Mouse (Mus musculus): Measurements from ENCODE around the gene Ddx5.
"Not testable (repeated sequence)": the region's sequence is repeated elsewhere in the genome, so short reads cannot be mapped to it uniquely, and the experiment has no call there.

Ddx5 gene

DNA sequence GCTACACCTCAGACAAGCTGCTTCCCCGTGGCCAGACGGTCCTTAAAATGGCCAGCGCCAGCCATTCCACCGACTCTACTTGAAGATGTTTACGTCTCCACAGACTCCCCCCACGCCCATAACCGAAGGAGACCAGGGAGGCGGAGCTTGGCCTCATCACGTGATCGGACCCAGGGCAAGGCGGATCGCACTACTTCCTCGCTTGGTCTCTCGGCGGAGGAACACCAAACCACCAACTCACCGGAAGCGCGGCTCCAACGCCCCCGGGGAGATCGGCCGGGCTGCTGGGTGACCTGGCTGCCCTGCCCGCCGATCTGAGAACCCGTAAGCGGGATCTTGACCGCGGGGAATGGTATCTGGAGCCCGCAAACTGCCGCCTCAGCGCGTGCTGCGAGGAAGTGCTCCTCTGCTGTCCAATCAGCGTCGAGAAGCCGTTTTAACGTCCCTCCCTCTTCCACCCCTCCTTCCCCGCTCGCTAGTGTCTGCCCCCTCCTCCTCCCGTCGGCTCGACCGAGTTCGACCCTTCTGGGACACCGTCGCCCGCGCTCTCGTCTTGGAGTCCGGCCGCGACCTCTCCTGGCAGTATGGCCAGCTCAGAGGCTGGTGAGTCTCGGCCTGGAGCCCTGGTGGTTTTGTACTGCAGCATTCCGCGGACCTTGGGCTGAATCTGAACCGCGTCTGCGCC, at the start of gene Ddx5, which contains the start of gene Cep95:
Gene Ddx5 (minus strand): TSS at position 411 of the 685 bp plus-strand sequence.
Gene Cep95 (plus strand): TSS at position 478 of the 685 bp plus-strand sequence.
- peak; percentile 99 for DNase-seq

GRCm38 (mm10) chr11:106828079-106828478, 39.1 kb upstream of the Ddx5 start:
- DNase-seq, result no peak

DNA sequence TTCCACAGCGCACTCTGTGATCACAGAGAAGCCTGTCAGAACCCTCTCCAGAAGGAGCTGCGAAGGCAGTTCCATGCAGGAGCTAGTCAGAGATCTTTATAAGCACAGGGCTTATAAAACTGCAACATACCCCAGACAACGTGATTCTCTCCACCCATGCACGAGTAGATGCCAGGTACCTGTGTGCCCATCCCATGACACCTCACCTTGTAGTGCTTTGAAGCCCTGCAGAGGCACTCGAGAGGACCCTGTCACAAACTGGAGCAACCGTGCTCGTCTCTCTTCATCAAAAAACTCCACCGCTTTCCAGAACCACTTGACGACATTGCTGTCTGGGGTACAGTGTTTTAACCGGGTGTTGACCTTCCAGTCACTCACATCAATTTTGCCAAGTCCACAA, 35.4 kb upstream of the Ddx5 start:
- DNase-seq, result no peak

GRCm38 (mm10) chr11:106823741-106824140, 34.8 kb upstream of the Ddx5 start:
- no peak for DNase-seq

DNA sequence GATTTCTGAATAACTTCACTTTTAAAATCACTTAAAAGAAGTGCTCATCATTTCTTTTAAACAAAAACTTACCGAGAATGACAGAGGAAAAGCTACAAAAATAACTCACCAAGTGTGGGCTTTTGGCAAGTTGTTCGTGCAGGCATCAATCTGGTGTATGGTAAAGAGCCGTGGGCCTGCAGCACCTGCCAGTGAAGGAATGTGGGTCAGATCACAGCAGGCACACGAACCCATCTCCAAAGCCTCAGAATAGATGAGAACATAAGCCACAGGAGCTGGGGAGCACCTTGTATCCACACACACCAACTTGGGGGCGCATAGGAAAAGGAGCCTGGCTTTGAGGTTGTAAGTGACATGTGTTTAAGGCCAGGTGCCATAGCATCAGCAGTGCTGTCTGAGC, 33.9 kb upstream of the Ddx5 start:
- DNase-seq, result no peak

DNA sequence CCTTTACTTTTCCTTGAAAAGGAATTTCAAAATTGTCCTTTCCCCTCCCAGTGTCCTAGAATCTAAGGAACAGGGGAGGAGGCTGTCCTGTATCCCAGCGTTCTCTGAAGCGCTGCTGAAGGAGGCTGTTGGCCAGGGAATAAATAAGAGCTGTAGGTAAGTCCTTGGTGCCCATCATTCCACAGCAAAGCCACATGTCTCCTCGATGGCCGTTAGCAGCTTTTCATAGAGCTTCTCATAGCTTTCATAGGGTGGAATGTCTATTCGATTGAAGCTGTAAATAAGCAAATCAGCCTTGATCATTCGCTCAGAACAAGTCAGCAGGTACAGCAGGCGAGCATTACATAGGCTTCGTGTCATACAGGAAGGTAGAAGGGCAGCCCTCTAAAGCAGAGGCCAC, 33.5 kb upstream of the Ddx5 start:
- no peak for DNase-seq

GRCm38 (mm10) chr11:106821397-106821796, 32.4 kb upstream of the Ddx5 start:
- DNase-seq, result no peak

DNA sequence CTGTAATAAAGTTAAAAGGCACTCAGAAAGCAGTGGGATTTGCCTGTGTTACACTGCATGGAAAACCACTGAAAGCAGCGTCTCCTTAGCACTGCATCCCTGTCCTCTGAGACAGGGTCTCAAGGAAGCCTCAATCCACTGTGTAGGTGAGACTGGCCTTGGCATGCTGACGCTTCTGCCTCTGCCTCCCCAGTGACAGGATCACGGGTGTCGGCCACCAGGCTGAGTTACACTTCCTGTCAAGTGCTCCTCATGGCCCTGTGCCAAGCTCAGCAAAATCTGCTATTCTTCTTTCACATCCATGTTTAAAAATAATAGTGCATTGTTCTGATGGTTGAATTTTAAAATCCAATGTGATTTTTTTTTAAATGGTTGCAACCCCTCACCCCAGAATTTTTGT, 32.0 kb upstream of the Ddx5 start:
- peak; percentile 82 for DNase-seq

GRCm38 (mm10) chr11:106820252-106820651, 31.3 kb upstream of the Ddx5 start:
- DNase-seq, result no peak

GRCm38 (mm10) chr11:106819595-106819994, 30.6 kb upstream of the Ddx5 start:
- no peak for DNase-seq

- DNase-seq, result peak; percentile 32
Measured at GRCm38 (mm10) chr11:106818341-106818740, 29.4 kb upstream of the Ddx5 start.

DNA sequence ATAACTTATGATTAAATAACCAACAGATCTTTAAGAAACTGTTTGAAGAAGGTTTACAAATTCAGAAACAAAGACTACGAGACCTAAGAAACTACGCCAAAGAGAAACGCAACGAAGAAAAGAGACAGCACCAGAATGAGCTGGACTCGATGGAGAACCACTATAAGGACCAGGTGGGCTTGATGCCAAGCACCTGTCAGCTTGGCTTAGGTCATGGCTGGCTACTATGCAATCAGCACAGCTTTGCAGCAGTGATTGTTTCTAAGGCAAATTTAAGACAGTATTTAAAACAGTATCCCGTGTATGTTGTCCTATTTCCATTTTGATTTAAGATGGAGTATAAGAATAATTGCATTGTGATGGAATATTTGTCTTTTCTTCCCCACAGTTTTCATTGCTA, 28.8 kb upstream of the Ddx5 start:
- no peak for DNase-seq

DNA sequence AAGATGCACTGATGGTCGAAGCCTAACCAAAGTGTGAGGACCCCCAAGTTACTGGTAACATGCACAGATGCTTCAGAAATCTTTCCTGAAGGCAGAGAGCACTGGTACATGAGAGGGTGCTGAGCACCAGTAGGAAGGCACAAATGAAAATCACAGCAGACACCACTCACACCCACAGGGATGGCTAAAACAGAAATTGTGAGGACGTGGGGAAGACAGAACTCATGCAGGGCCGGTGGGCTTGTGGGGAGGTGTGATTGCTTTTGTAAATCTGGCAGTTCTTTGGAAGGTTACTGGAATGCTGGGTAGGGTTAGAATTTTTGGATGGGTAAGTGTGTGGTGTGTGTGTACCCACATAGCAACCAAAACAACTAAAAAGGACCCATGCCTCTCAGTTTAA, 28.2 kb upstream of the Ddx5 start:
- no peak for DNase-seq

DNA sequence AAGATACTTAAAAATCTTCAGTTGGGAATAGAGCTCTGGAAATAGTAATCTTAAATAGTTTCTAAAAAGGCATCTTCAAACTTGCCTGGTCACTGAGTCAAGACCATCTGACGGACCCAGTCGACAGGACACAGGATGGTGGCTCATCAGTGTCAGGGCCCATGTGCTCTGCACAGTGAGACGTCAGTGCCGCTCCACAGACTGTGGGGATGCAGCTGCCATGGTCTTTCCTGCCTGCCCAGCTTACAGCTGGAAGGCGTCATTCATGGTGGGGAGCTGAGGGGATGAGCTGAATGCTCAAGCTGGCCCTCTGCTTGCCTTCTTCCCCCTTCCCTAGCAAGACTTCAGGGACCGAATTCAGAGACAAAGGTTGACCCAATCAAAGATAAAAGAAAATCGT, 27.3 kb upstream of the Ddx5 start:
- no peak for DNase-seq

GRCm38 (mm10) chr11:106815761-106816160, 26.8 kb upstream of the Ddx5 start:
- no peak for DNase-seq

DNA sequence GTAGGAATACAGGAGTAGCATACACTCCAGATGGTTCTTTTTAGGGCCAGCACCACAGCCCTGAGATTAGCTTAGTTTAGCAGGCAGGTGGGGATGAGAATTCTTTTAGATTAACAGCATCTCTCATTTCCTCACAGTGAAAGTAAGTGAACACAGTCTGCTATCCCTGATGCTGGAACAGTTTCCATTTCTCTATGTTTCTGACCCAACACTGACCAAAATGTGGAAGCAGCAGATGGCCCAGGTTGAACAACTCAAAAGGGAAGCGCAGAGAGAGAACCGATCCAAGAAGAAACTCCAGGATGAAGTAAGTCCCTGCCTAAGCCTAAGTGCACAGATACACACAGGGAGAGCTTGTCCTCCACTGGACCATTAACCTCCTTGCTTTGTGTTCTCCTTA, 26.3 kb upstream of the Ddx5 start:
- no peak for DNase-seq

- no peak for DNase-seq
Measured at GRCm38 (mm10) chr11:106814601-106815320, 25.8 kb upstream of the Ddx5 start.

DNA sequence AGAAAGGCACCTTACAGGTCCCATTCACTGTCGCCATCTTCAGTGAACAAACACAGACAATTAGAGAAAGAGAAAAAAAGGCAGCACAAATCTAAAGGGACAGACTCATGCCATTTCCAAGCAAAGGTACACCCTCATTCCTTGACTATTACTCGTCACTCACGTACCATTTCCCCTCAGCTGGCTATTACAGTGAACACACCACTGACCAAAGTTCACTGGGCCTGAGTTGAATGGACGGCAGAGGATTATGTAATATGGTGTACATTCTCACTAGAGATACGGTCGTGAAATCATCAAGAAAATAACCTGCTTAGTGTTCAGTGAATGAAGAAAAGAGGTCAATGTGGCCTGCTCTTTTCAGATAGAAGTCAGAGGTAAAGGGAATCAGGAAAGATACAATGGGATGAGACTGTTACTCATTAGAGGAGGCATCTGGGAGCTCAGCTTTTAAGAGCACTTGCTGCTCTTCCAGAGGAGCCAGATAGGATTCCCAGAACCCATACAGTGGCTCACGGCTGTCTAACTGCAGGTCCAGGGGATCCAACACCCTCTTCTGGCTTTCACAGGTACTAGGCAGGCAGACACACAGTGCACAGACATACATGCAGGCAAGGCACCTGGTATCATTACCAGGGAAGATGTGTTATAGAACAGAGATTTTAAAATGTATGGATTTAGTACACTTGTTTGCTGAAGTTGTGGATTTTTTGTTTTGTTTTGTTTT, 23.6 kb upstream of the Ddx5 start:
- DNase-seq, result no peak

GRCm38 (mm10) chr11:106807442-106807841, 18.5 kb upstream of the Ddx5 start:
- DNase-seq, result not testable (repeated sequence)

- no peak for DNase-seq
Measured at GRCm38 (mm10) chr11:106802069-106802627, 13.2 kb upstream of the Ddx5 start.

DNA sequence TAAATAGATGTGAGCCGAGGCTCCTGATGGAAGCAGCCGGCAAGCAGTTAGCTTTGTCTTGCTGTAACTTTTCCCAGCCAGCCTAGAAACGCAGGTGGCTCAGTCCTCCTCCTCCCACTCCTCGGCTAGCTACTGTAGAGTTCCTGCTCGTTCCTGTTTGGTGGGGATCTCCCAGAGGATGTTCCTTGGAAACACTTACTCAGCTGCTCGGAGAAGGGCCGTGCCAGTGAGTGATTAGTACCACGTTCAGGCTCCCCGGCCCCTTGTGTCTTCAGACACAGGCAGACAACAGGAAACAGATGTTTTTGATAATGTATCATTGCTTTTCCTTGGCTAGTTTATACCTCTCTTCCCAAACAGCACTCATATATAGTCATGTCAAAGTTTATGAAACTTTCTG, 6.7 kb upstream of the Ddx5 start:
- peak; percentile 44 for DNase-seq

- DNase-seq, result no peak
Measured at GRCm38 (mm10) chr11:106793846-106794245, 4.9 kb upstream of the Ddx5 start.

DNA sequence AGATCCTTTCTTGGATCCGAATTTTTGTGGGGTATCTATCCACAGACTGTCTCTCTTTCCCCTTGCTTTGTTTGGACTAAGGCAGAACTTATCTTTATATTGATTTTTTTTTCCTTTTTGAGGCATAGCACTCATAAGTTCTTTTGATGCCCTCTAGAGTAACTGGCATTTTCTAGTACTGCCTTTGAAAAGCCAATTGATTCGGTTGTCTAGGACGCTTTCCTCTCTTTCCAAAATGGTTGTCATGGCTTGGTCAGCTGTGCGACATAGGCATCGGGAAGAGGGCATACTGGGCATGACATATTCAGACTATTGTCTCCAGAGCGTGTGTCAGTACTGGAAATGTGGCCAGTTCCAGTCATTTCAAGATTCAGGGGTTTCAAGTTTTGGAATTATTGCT, 664 bp upstream of the Ddx5 start:
- DNase-seq, result no peak
